Mouse (Mus musculus): ENCODE data around the gene Ftl1-ps1. TPM values are rescaled to one million over a fixed set of nuclear protein-coding genes. Genes with fewer than 3 reads are reported as not detected.

Gene Ftl1-ps1
- polyA plus RNA-seq, 1 experiment from 2014 or later, result 185 TPM

- Histone ChIP-seq H3K4me1 (replicated peaks; ENCODE audit: insufficient read depth, low read length) (0 out of 2 replicates have a peak, but pooled peaks cover 7% of the 10 kb centered on the region), H3K4me3 (replicated peaks; ENCODE audit: low read depth, low read length) (no peak overlapping the region), H3K9me3 (replicated peaks; ENCODE audit: low read length) (no peaks in the 10 kb centered on the region), H3K27me3 (ENCODE audit: insufficient read depth, low read length) (no peaks in the 10 kb centered on the region), H3K36me3 (ENCODE audit: insufficient read depth, low read length) (no peaks in the 10 kb centered on the region), H3K4me2 (ENCODE audit: low read length) (no peak overlapping the region), H3K27ac (peak overlapping the region; percentile 70), H3K9ac (ENCODE audit: low read depth, low read length) (peak overlapping the region; percentile 24; the same call in 1 of the 2 replicates)
- WGBS, result 44% methylated on average over 10 of the region's 10 CpGs
- ATAC-seq (replicated peaks; ENCODE audit: low FRiP score, low read depth) (no peak; the same call in 1 of the 2 replicates), DNase-seq (ENCODE audit: low spot score) (peak; percentile 27)
- no peak for TF ChIP-seq CTCF (IDR thresholded peaks at IDR 0.05; ENCODE audit: low read depth)
Measured at GRCm38 (mm10) chr13:74381533-74382276, 17.8 kb upstream of the Ftl1-ps1 start.

- Histone ChIP-seq H3K36me3 (ENCODE audit: insufficient read depth, low read length) (no peaks in the 10 kb centered on the region), H3K4me1 (replicated peaks; ENCODE audit: insufficient read depth, low read length) (0 out of 2 replicates have a peak, but pooled peaks cover 7% of the 10 kb centered on the region), H3K4me3 (replicated peaks; ENCODE audit: low read depth, low read length) (no peak overlapping the region), H3K9ac (ENCODE audit: low read depth, low read length) (0 out of 2 replicates have a peak overlapping the region, but pooled peaks have one; percentile 8), H3K4me2 (ENCODE audit: low read length) (no peak overlapping the region; the same call in 1 of the 2 replicates), H3K9me3 (replicated peaks; ENCODE audit: low read length) (no peaks in the 10 kb centered on the region), H3K27ac (peak overlapping the region; percentile 70), H3K27me3 (ENCODE audit: insufficient read depth, low read length) (no peaks in the 10 kb centered on the region)
- 11% methylated on average over 3 of the region's 3 CpGs for WGBS
- DNase-seq (ENCODE audit: low spot score) (peak; percentile 74), ATAC-seq (replicated peaks; ENCODE audit: low FRiP score, low read depth) (no peak)
- no peak for TF ChIP-seq CTCF (IDR thresholded peaks at IDR 0.05; ENCODE audit: low read depth)
Measured at GRCm38 (mm10) chr13:74382289-74382688, 17.2 kb upstream of the Ftl1-ps1 start.

DNA sequence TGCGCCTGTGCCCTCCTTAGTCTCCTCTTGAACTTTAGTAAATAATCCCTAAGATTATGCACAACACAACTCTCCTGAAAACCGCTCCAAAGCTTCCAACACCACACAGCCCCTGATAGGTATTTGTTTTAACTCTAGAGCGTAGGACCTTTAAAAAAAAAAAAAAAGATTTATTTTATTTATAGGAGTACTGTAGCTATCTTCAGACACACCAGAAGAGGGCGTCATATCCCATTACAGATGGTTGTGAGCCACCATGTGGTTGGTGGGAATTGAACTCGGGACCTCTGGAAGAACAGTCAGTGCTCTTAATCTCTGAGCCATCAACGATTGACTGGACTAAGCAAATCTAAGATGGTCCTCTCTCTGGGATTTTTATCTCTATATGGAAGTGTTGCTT is 9.8 kb upstream of the Ftl1-ps1 start:
- peak; percentile 45 for TF ChIP-seq CTCF (IDR thresholded peaks at IDR 0.05; ENCODE audit: low read depth)
- Histone ChIP-seq H3K4me3 (replicated peaks; ENCODE audit: low read depth, low read length) (peak overlapping the region; percentile 71), H3K27ac (no peak overlapping the region), H3K9ac (ENCODE audit: low read depth, low read length) (no peak overlapping the region), H3K4me2 (ENCODE audit: low read length) (peak overlapping the region; percentile 59), H3K27me3 (ENCODE audit: insufficient read depth, low read length) (no peaks in the 10 kb centered on the region), H3K36me3 (ENCODE audit: insufficient read depth, low read length) (no peaks in the 10 kb centered on the region), H3K4me1 (replicated peaks; ENCODE audit: insufficient read depth, low read length) (no peaks in the 10 kb centered on the region), H3K9me3 (replicated peaks; ENCODE audit: low read length) (no peaks in the 10 kb centered on the region)
- DNase-seq (ENCODE audit: low spot score) (no peak), ATAC-seq (replicated peaks; ENCODE audit: low FRiP score, low read depth) (no peak)
- 66% methylated on average over 6 of the region's 6 CpGs for WGBS

DNA sequence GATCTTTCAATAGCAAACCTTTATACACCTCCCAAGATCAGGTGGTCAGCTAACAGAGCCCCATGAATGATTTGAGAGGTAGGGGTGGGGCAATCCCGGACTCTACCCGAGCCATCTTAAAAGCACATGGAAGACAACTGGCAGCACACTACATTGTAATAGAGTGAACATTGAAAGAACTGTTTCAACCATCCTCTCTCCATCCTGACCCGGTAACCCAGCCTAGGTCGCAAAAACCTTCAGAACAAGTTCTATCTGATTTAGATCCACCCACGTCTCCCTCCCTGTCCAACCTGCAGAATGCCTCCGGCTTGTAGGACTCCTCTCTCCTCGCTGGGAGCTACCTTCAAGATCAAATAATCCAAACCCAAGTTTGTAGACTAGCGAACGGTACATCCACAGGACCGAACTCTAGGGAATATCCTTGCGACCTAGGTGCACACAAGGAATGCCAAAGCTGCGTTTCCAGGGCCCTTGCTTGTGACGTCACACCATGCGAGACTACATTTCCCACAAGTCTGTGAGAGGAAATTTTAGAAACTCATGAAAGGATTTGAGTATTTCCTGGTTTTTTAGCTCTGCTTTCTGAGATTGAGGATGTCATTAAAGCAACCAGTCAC is 9.0 kb upstream of the Ftl1-ps1 start, which contains the start of gene Zfp72:
Gene Zfp72 (minus strand): TSS at position 466 of the 620 bp plus-strand sequence.
- WGBS, result 1% methylated on average over 14 of the region's 14 CpGs
- H3K4me3 ChIP-seq (replicated peaks; ENCODE audit: low read depth, low read length), result peak within 1 kb of the TSS; percentile 71
- H3K9me3 ChIP-seq (replicated peaks; ENCODE audit: low read length), result no peaks in the 10 kb centered on the region
- H3K27me3 ChIP-seq (ENCODE audit: insufficient read depth, low read length), result no peaks in the 10 kb centered on the region
- H3K9ac ChIP-seq (ENCODE audit: low read depth, low read length), result peak within 1 kb of the TSS; percentile 62
- H3K4me2 ChIP-seq (ENCODE audit: low read length), result peak within 1 kb of the TSS; percentile 59
- DNase-seq (ENCODE audit: low spot score) (peak; percentile 90), ATAC-seq (replicated peaks; ENCODE audit: low FRiP score, low read depth) (peak; percentile 90)
- TF ChIP-seq CTCF (IDR thresholded peaks at IDR 0.05; ENCODE audit: low read depth), result no peak
- peak within 1 kb of the TSS; percentile 44; the same call in 1 of the 2 replicates for H3K27ac ChIP-seq
- no peaks in the 10 kb centered on the region for H3K4me1 ChIP-seq (replicated peaks; ENCODE audit: insufficient read depth, low read length)
- H3K36me3 ChIP-seq (ENCODE audit: insufficient read depth, low read length), result no peaks in the 10 kb centered on the region

DNA sequence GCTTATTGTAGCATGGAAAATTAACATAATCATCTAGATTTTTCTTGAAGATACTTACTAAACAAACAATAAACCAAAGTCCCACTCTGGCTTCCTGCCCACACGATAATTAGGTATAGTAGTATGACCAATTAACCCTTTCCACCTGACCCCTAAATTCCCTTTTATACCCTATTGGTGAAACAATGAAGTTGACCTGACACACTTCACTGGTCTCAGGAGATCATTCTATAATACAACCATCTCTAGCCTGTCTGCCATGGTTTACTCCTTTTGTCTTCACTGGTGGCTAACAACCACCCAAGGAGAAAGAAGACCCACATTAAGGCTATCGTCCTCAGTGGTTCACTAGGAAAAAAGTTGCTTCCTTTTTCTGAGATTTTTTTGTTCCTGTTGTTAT is 8.3 kb upstream of the Ftl1-ps1 start:
- no peak for ATAC-seq (replicated peaks; ENCODE audit: low FRiP score, low read depth)
- H3K4me3 ChIP-seq (replicated peaks; ENCODE audit: low read depth, low read length), result no peak overlapping the region
- no peaks in the 10 kb centered on the region for H3K9me3 ChIP-seq (replicated peaks; ENCODE audit: low read length)
- no peaks in the 10 kb centered on the region for H3K27me3 ChIP-seq (ENCODE audit: insufficient read depth, low read length)
- no peak for DNase-seq (ENCODE audit: low spot score)
- H3K4me1 ChIP-seq (replicated peaks; ENCODE audit: insufficient read depth, low read length), result no peaks in the 10 kb centered on the region
- WGBS, result 73% methylated on average over 2 of the region's 2 CpGs
- H3K4me2 ChIP-seq (ENCODE audit: low read length), result no peak overlapping the region
- H3K36me3 ChIP-seq (ENCODE audit: insufficient read depth, low read length), result no peaks in the 10 kb centered on the region
- H3K27ac ChIP-seq, result no peak overlapping the region
- H3K9ac ChIP-seq (ENCODE audit: low read depth, low read length), result no peak overlapping the region
- TF ChIP-seq CTCF (IDR thresholded peaks at IDR 0.05; ENCODE audit: low read depth), result no peak

DNA sequence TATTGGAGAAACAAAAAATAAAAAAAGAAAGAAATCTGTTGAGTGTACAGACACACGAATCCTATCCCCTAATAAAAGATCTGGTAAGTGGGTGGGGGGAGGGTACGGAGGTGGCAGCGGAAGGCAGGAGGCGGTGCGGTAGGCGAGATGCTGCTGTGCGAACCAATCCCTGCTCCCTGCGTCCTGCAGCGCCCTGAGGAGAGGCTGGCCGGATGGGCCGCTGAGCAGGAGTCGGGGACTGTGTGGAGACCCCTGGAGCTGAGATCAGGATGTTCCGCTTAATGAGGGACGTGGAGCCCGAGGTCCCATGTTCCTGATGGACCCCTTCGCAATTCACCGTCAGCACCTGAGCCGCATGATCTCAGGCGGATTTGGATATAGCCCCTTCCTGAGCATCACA is 40.4 kb downstream of the Ftl1-ps1 start:
- H3K9ac ChIP-seq (ENCODE audit: low read depth, low read length), result no peak overlapping the region
- no peaks in the 10 kb centered on the region for H3K36me3 ChIP-seq (ENCODE audit: insufficient read depth, low read length)
- H3K4me3 ChIP-seq (replicated peaks; ENCODE audit: low read depth, low read length), result no peak overlapping the region
- no peak for DNase-seq (ENCODE audit: low spot score)
- ATAC-seq (replicated peaks; ENCODE audit: low FRiP score, low read depth), result no peak
- H3K4me1 ChIP-seq (replicated peaks; ENCODE audit: insufficient read depth, low read length), result no peaks in the 10 kb centered on the region
- no peak overlapping the region for H3K27ac ChIP-seq
- H3K9me3 ChIP-seq (replicated peaks; ENCODE audit: low read length), result peaks cover 7% of the 10 kb centered on the region
- no peak overlapping the region for H3K4me2 ChIP-seq (ENCODE audit: low read length)
- no peaks in the 10 kb centered on the region for H3K27me3 ChIP-seq (ENCODE audit: insufficient read depth, low read length)
- 25% methylated on average over 19 of the region's 19 CpGs for WGBS
- TF ChIP-seq CTCF (IDR thresholded peaks at IDR 0.05; ENCODE audit: low read depth), result no peak

MicroRNA genes within 50 kb of the gene (microRNA counts, 519-probe panel; counts per million panel counts)
- 330 counts per million, percentile 68 among the panel's probes with 10 or more counts for microRNA mmu-miR-692

Small RNAs within 50 kb of the gene (microRNA-seq; reads per million reads assigned to microRNA genes)
- gene Mir692-3, result not detected

Other genes starting within 250 kb of the Ftl1-ps1 start
- gene Exoc3, start 191.0 kb upstream of the Ftl1-ps1 start, polyA plus RNA-seq (2015; fragmentation: Nextera tagmentation; extraction: Ambion mirVana), result 59.2 and 61.2 TPM in 2 replicates
- gene Ahrr, start 107.4 kb upstream of the Ftl1-ps1 start, polyA plus RNA-seq (2015; fragmentation: Nextera tagmentation; extraction: Ambion mirVana), result 0.45 and 0.46 TPM in 2 replicates
- gene Pdcd6, start 82.1 kb upstream of the Ftl1-ps1 start, polyA plus RNA-seq (2015; fragmentation: Nextera tagmentation; extraction: Ambion mirVana), result 183 and 186 TPM in 2 replicates
- 305 and 346 TPM in 2 replicates for gene Sdha, start 49.4 kb upstream of the Ftl1-ps1 start, polyA plus RNA-seq (2015; fragmentation: Nextera tagmentation; extraction: Ambion mirVana)
- gene Ccdc127, start 49.4 kb upstream of the Ftl1-ps1 start, polyA plus RNA-seq (2015; fragmentation: Nextera tagmentation; extraction: Ambion mirVana), result 42.7 and 44.1 TPM in 2 replicates
- gene Lrrc14b, start 35.7 kb upstream of the Ftl1-ps1 start, polyA plus RNA-seq (2015; fragmentation: Nextera tagmentation; extraction: Ambion mirVana), result not detected in 2 replicates
- 6.6 and 7.1 TPM in 2 replicates for gene Zfp72, start 8.9 kb upstream of the Ftl1-ps1 start, polyA plus RNA-seq (2015; fragmentation: Nextera tagmentation; extraction: Ambion mirVana)
- gene Zfp825, start 94.3 kb downstream of the Ftl1-ps1 start, polyA plus RNA-seq (2015; fragmentation: Nextera tagmentation; extraction: Ambion mirVana), result 18.7 and 21.6 TPM in 2 replicates
- 28.0 and 29.7 TPM in 2 replicates for gene Erap1, start 239.9 kb downstream of the Ftl1-ps1 start, polyA plus RNA-seq (2015; fragmentation: Nextera tagmentation; extraction: Ambion mirVana)

All from kidney, postnatal 0 days (tissue).